Mouse (Mus musculus) olfactory bulb, adult 2 months (tissue): ENCODE results near the gene Ldha. TPM values are rescaled to one million over a fixed set of nuclear protein-coding genes. Genes with fewer than 3 reads are reported as not detected.
"Not testable (repeated sequence)": the region's sequence is repeated elsewhere in the genome, so short reads cannot be mapped to it uniquely, and the experiment has no call there.

Experiments used
- H3K27ac ChIP-seq: fragments of 200-500 bp; 2 replicates; pipeline ENCODE4 v1.5.1; 2012; ENCODE audit warnings: low read depth, low read length; ENCODE audit not compliant: insufficient read depth
- H3K4me1 ChIP-seq: fragments of 200-500 bp; 2 replicates; pipeline ENCODE4 v1.6.1; 2012; ENCODE audit warnings: low read length; ENCODE audit not compliant: control insufficient read depth, insufficient read depth
- H3K4me3 ChIP-seq: fragments of 200-500 bp; 2 replicates; pipeline ENCODE4 v1.5.1; 2012; ENCODE audit warnings: mild to moderate bottlenecking, low read depth, low read length, moderate library complexity; ENCODE audit not compliant: insufficient read depth
- CTCF ChIP-seq: fragments of 200-500 bp; IDR thresholded peaks from 2 replicates; pipeline ENCODE4 v1.5.1; 2012; ENCODE audit warnings: low read depth, mild to moderate bottlenecking, low read length, moderate library complexity; ENCODE audit not compliant: insufficient read depth
- POLR2A ChIP-seq: fragments of 200-500 bp; IDR thresholded peaks from 2 replicates; pipeline ENCODE4 v1.6.1; 2012; ENCODE audit warnings: mild to moderate bottlenecking, low read depth, low read length, moderate library complexity; ENCODE audit not compliant: insufficient read depth
- WGBS: fragments of 180-500 bp; shearing (Covaris S2); methylation state at CpG from one replicate; pipeline ENCODE4 v1.1.7; 2018; 5-methylcytosine and 5-hydroxymethylcytosine counted together
- polyA plus RNA-seq: library from polyadenylated mRNA; stranded (reverse); fragments of >200 nt; gene quantifications from 2 replicates; pipeline ENCODE4 v1.2.4, GENCODE M21; 2012; ENCODE audit warnings: low replicate concordance; ENCODE audit not compliant: missing spikeins, insufficient read depth, insufficient read length

Gene Ldha
- polyA plus RNA-seq, 1 experiment: not detected

- Histone ChIP-seq H3K4me1 (0 out of 2 replicates have a peak, but pooled peaks cover 4% of the 10 kb centered on the region), H3K4me3 (no peak overlapping the region), H3K27ac (no peak overlapping the region)
- WGBS: 51% methylated on average over 6 of the region's 6 CpGs
- TF ChIP-seq POLR2A (no peak), CTCF (no peak)
These were observed 17.8 kb downstream of the Ldha start for GRCm38 (mm10) chr7:46859031-46859430.

GRCm38 (mm10) chr7:46860996-46861395, 19.7 kb downstream of the Ldha start, which contains the start of gene Ldhc:
Gene Ldhc, plus strand, starts transcription at chr7:46861203.
- Histone ChIP-seq H3K4me3 (no peak within 1 kb of the TSS), H3K4me1 (0 out of 2 replicates have a peak, but pooled peaks cover 4% of the 10 kb centered on the region), H3K27ac (no peak within 1 kb of the TSS)
- WGBS: 48% methylated on average over 10 of the region's 10 CpGs
- TF ChIP-seq POLR2A: no peak
- TF ChIP-seq CTCF: no peak

GRCm38 (mm10) chr7:46871988-46872387, 30.7 kb downstream of the Ldha start:
- Histone ChIP-seq H3K27ac (no peak overlapping the region), H3K4me3 (no peak overlapping the region), H3K4me1 (no peaks in the 10 kb centered on the region)
- WGBS: 80% methylated on average over 4 of the region's 4 CpGs
- no peak for TF ChIP-seq CTCF
- no peak for TF ChIP-seq POLR2A

- 67% methylated on average over 4 of the region's 4 CpGs for WGBS
- no peaks in the 10 kb centered on the region for H3K4me1 ChIP-seq
- H3K4me3 ChIP-seq: no peak overlapping the region
- H3K27ac ChIP-seq: no peak overlapping the region
- no peak for TF ChIP-seq POLR2A
- no peak for TF ChIP-seq CTCF
These were observed 35.6 kb downstream of the Ldha start for GRCm38 (mm10) chr7:46876841-46877240.

GRCm38 (mm10) chr7:46877255-46877654, 36.0 kb downstream of the Ldha start:
- TF ChIP-seq POLR2A (no peak), CTCF (no peak)
- 83% methylated on average over 6 of the region's 6 CpGs for WGBS
- H3K27ac ChIP-seq: no peak overlapping the region
- no peaks in the 10 kb centered on the region for H3K4me1 ChIP-seq
- H3K4me3 ChIP-seq: no peak overlapping the region

GRCm38 (mm10) chr7:46879851-46880250, 38.6 kb downstream of the Ldha start:
- no peak for TF ChIP-seq CTCF
- no peak for TF ChIP-seq POLR2A
- WGBS: 94% methylated on average over 5 of the region's 5 CpGs
- H3K4me3 ChIP-seq: no peak overlapping the region
- no peak overlapping the region for H3K27ac ChIP-seq
- H3K4me1 ChIP-seq: no peaks in the 10 kb centered on the region

- TF ChIP-seq CTCF (no peak), POLR2A (no peak)
- Histone ChIP-seq H3K4me3 (no peak overlapping the region), H3K4me1 (no peaks in the 10 kb centered on the region), H3K27ac (no peak overlapping the region)
- WGBS: 89% methylated on average over 2 of the region's 2 CpGs
These were observed 39.7 kb downstream of the Ldha start for GRCm38 (mm10) chr7:46880992-46881391.

- H3K4me1 ChIP-seq, H3K27ac ChIP-seq, H3K4me3 ChIP-seq: not testable (repeated sequence)
- WGBS: 84% methylated on average over 8 of the region's 8 CpGs
These were observed 40.7 kb downstream of the Ldha start for GRCm38 (mm10) chr7:46881941-46882340.

- no peak overlapping the region for H3K4me3 ChIP-seq
- no peak overlapping the region for H3K27ac ChIP-seq
- TF ChIP-seq POLR2A (no peak), CTCF (no peak)
- no peaks in the 10 kb centered on the region for H3K4me1 ChIP-seq
- 90% methylated on average over 3 of the region's 3 CpGs for WGBS
These were observed 42.0 kb downstream of the Ldha start for GRCm38 (mm10) chr7:46883304-46883703.

- no peak overlapping the region for H3K4me3 ChIP-seq
- no peaks in the 10 kb centered on the region for H3K4me1 ChIP-seq
- H3K27ac ChIP-seq: no peak overlapping the region
- TF ChIP-seq CTCF (no peak), POLR2A (no peak)
- 95% methylated on average over 3 of the region's 3 CpGs for WGBS
These were observed 54.2 kb downstream of the Ldha start for GRCm38 (mm10) chr7:46895511-46895910.
